Mouse (Mus musculus) spleen, adult 18-20 months (tissue): ENCODE measurements around the gene L3mbtl1.

ENCODE experiments used
- DNase-seq, 2 experiments: peaks; one replicate each; pipeline ENCODE4 v3.0.0; 2022; ENCODE audit warnings: mixed read lengths in 2 of 2

Gene L3mbtl1

GRCm38 (mm10) chr2:162998528-162999230, 55.4 kb downstream of the L3mbtl1 start:
- DNase-seq, result peak in 1 of 2 experiments; percentile 41

GRCm38 (mm10) chr2:162999744-163000143, 56.5 kb downstream of the L3mbtl1 start:
- DNase-seq, result peak in 1 of 2 experiments; percentile 13

DNA sequence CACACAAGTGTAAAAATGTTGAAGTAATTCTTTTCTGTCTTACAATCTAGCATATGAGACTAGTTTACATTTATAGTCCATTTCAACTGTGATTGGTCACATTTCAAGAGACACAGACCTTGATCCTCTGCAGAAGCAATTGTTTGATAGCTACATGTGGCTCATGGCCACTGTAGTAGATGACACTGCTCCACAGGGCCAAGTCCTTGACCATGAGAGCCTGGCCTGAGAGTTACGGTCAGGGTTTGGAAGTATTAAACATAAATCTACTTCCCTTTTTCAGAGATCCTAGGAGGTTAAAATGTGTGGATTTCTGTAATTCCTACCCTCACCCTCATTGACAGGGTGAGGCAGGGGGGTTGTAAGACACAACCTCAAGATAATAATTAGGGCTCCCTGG, 57.8 kb downstream of the L3mbtl1 start:
- DNase-seq, result no peak

DNA sequence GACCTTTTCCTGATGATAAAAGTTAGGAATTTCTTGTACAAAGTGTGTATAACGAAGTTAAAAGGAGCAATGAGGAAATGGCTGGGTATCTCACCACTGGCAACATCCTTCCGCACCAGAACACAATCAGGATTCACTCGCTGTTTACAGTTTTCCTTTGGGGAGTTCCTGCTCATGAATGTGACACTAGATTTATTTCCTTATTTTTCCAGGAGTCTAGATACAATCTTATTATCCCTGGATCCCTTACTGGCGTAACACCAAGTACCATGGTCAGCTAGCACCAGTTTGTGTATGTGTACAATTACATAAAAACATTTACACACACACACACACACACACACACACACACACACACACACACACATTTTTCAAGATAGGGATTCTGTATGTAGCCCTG, 64.0 kb downstream of the L3mbtl1 start:
- DNase-seq, result no peak

- DNase-seq, result peak; percentile 83 to 92
Observed at GRCm38 (mm10) chr2:163016916-163017743, 73.9 kb downstream of the L3mbtl1 start, which contains the start of gene Ift52. TSS of gene Ift52 (plus strand) at chr2:163017354.
